Mouse (Mus musculus) kidney, postnatal 25 days (tissue): ENCODE results near the gene Kti12.
A peak's percentile ranks its signal among the peaks of the same experiment; 100 is the strongest.

Source experiments
- DNase-seq, 2 experiments: peaks; one replicate each; pipeline ENCODE4 v3.0.0; 2021; ENCODE audit warnings: mixed read lengths in 2 of 2

Kti12 gene

GRCm38 (mm10) chr4:108847715-108848504 is at the start of gene Kti12:
Kti12 (plus strand) TSS chr4:108847785.
- DNase-seq, result peak; percentile 84 to 91

DNA sequence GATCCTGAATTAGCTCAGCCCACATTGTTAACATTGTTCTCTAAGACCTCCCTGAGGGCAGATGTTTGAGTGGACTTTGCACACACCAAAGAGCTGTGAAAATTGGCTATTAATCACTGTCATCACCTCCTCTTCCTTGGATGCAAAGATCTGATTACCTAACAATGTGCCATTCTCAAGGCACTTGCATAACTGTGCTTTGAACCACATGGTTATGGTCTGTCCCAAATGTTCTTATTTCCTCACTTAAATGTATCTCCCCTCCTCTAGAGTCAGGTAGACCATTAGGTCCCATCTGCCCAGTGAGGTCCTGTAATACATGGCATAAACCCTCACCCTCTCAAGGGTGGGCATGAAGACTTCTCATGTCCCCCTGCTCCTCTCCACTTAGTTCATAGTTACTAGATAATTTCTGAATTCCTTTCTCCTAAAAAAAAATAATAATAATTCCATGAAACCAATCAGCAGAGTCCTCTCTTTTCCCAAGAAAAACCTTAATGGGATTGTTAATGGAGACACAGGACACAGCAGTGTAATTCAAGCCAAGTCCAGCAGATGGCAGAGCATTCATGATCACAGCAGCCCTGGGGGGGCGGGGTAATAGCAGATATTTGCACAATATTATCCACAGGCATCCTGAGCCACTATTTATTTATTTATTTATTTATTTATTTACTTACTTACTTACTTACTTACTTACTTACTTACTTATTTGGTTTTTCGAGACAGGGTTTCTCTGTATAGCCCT is 49.3 kb upstream of the Kti12 start:
- peak; percentile 79 to 93 for DNase-seq

DNA sequence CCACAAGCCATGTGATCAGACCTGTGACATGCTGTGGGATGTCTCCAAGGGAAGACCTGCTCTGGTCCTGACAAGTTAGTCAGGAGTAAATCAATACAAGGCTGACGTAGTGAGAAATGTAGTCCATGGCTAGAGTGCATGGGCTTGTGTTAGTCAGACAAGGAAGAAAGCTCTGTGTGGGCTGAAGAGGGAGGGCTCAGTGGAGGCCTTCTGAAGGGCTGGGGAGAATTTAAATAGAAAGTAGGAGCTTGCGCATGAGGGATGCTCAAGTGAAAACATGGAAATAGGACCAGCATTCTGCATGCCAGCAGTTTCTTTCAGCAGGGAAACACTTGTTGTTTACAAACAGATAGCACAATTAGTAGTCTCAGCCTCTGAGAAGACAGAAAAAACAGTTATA is 44.0 kb upstream of the Kti12 start:
- DNase-seq, result no peak

DNA sequence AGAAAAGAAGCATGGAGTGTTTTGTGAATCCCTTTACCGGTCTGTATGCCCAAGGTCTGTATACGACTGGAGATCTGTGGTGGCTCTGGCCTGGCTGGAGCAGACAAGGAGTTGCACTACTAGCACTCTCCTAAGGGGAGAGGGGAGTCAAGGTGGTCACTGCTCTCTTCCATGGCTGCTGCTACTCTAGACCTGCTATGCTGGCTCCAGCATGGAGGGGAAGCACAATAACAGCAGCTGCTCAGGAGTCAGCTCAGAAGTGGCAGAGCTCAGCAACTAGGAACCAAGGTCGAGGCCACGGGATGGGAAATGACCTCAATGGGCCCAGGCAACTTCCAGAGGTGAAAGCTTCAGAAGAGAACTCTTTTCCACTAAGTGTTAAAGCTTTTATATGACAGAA is 36.4 kb upstream of the Kti12 start:
- no peak for DNase-seq

DNA sequence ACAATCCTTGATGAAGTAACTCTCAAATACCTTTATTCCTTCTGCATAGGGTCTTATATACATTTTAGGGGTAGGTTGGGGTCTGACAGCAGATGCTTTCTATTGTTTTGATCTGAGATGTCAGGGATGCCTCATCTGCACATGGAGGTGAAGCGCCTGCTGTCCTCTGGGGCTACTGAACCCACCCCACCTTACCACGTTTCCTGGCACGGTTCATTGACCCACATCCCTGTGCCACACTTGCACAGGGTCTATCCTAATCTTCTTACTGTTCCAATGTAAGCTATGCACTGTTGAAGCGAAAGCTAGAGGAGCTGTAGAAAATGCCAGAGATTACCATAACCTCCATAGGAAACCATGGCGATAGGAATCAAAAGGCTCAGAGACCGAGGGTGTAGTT is 36.0 kb upstream of the Kti12 start:
- DNase-seq, result no peak

GRCm38 (mm10) chr4:108825677-108826076 is 21.9 kb upstream of the Kti12 start:
- no peak for DNase-seq

- no peak for DNase-seq
Measured at GRCm38 (mm10) chr4:108826096-108826495, 21.5 kb upstream of the Kti12 start.

GRCm38 (mm10) chr4:108826643-108827042 is 20.9 kb upstream of the Kti12 start:
- no peak for DNase-seq

GRCm38 (mm10) chr4:108830698-108831097 is 16.9 kb upstream of the Kti12 start:
- DNase-seq, result no peak

DNA sequence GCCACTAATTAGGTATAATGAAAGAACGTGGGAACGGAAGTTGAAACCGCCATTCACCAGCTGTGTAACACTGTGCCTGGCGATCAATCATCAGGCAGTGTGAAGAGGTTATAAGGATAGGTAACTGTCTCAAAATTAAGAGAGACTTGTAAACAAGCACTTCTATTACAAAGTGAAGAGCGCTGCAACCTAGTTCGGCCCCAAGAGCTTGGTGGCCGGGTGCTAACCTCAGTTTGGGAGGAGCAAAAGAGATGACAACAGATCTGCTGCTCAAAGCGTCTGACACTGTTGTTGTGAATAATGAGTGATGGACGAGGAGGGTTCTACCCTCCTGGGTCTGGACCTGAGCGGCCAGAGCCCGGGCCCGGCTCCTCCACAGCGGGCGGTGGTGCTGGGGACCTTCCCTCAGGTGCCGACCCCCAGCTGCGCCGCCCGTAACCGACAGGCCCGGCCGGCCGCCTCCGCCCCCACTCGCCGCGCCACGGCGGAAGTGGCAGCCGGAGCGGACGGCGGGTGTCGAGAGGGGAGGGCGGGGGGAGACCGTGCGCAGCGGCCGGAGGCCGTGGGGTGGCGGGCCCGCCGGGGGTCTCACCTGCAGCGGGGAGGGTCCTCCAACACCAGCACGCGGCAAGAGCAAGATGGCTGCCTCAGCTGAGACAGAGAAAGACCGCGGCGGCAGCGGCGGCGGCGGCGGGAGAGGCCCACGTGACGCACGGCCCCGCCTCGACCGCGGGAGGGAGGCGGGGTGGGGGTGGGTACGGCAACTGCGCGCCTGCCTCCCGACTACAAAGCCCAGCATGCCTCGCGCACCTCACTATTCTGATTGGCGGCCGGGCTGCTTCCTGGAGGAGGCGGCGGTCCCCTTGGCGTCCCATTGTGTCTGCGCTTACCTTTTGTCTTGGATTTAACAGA is 14.4 kb upstream of the Kti12 start, which contains the start of gene Btf3l4:
Gene Btf3l4, minus strand, starts transcription at position 699 of the 912 bp plus-strand sequence.
- peak; percentile 92 to 96 for DNase-seq

- no peak for DNase-seq
Measured at GRCm38 (mm10) chr4:108833828-108834114, 13.8 kb upstream of the Kti12 start.

GRCm38 (mm10) chr4:108834115-108834970 is 13.2 kb upstream of the Kti12 start, which contains the start of gene Txndc12:
Txndc12 (plus strand) TSS chr4:108834601.
- DNase-seq, result peak; percentile 95

GRCm38 (mm10) chr4:108834971-108835311 is 12.6 kb upstream of the Kti12 start:
- peak in 1 of 2 experiments; percentile 34 for DNase-seq

GRCm38 (mm10) chr4:108835496-108835895 is 12.1 kb upstream of the Kti12 start:
- no peak for DNase-seq

GRCm38 (mm10) chr4:108838031-108838430 is 9.6 kb upstream of the Kti12 start:
- DNase-seq, result no peak

GRCm38 (mm10) chr4:108841920-108842578 is 5.5 kb upstream of the Kti12 start:
- DNase-seq, result no peak

- DNase-seq, result no peak
Measured at GRCm38 (mm10) chr4:108843336-108843735, 4.2 kb upstream of the Kti12 start.

DNA sequence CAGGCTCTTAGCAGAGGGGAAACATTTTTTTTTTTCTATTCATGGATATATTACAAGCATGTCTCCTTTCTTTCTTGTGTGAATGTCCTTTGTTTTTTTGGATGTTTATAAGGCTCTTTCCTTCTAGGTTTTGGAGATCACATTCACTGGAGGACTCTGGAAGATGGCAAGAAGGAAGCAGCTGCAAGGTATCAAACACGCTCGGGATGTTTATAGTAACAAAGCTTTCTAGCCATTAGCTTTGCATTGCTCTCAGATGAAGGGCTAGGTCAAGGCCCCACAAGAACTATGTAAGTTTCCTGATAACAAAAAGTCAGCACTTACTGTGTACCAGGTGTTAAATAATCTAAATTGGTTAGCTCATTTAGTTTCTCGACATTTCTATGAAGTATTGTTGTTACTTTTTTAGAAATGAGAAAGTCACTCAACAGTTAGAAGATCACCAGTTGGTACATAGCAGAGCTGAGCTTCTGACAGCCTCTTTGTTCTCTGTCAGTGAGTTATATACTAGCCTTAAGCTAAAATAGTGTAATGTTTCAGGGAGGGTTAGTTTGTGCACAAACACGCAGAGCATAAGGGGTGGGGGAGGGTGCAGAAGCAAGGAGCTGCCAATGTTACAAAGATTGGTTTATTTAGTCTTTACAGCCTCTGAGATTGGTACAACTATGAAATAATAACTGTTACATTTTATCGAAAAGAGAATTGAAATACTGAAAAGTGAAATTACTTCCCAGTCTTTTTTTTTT is 1.6 kb upstream of the Kti12 start:
- DNase-seq, result no peak

- DNase-seq, result peak; percentile 41 to 71
Measured at GRCm38 (mm10) chr4:108848505-108848848, 892 bp downstream of the Kti12 start, which contains the start of gene A730015C16Rik. A730015C16Rik (minus strand) TSS chr4:108848619.

- no peak for DNase-seq
Measured at GRCm38 (mm10) chr4:108866806-108867205, 19.2 kb downstream of the Kti12 start.
